Mouse (Mus musculus) neural tube, embryonic 14.5 days (tissue): ENCODE results near the gene Slc7a15. TPM values are rescaled to one million over a fixed set of nuclear protein-coding genes. Genes with fewer than 3 reads are reported as not detected.

ENCODE experiments used
- ATAC-seq: fragments of 200-750 bp; cut with Nextera tagmentation; 2 replicates; pipeline ENCODE4 v1.8.0; 2017; ENCODE audit warnings: low read depth, mild to moderate bottlenecking, moderate TSS enrichment, moderate library complexity
- H3K27ac ChIP-seq: fragments of 300-500 bp; sonication (generic); 2 replicates; pipeline ENCODE4 v1.5.1; 2014; ENCODE audit warnings: low read depth, mild to moderate bottlenecking, control low read depth, low read length, moderate library complexity, mixed read lengths
- H3K27me3 ChIP-seq: fragments of 300-500 bp; sonication (generic); 2 replicates; pipeline ENCODE4 v1.6.1; 2014; ENCODE audit warnings: low read length; ENCODE audit not compliant: control insufficient read depth, insufficient read depth
- H3K36me3 ChIP-seq: fragments of 300-500 bp; sonication (generic); 2 replicates; pipeline ENCODE4 v1.6.1; 2014; ENCODE audit warnings: low read length, mixed read lengths; ENCODE audit not compliant: control insufficient read depth, insufficient read depth
- H3K4me1 ChIP-seq: fragments of 300-500 bp; sonication (generic); 2 replicates; pipeline ENCODE4 v1.6.1; 2014; ENCODE audit warnings: low read length; ENCODE audit not compliant: control insufficient read depth, insufficient read depth
- H3K4me2 ChIP-seq: fragments of 300-500 bp; sonication (generic); 2 replicates; pipeline ENCODE4 v1.6.1; 2014; ENCODE audit warnings: mild to moderate bottlenecking, low read depth, low read length, control low read depth
- H3K4me3 ChIP-seq: fragments of 300-500 bp; sonication (generic); 2 replicates; pipeline ENCODE4 v1.5.1; 2014; ENCODE audit warnings: low read depth, low read length, control low read depth, mixed read lengths
- H3K9ac ChIP-seq: fragments of 300-500 bp; sonication (generic); replicated peaks from 2 replicates; pipeline ENCODE4 v1.6.1; 2014; ENCODE audit warnings: low read depth, mild to moderate bottlenecking, control low read depth, low read length, mixed read lengths
- H3K9me3 ChIP-seq: fragments of 300-500 bp; sonication (generic); 2 replicates; pipeline ENCODE4 v1.6.1; 2016; ENCODE audit warnings: low read length; ENCODE audit not compliant: control insufficient read depth
- WGBS: fragments of 180-500 bp; shearing (Covaris S2); extraction: QIAGEN DNeasy Blood & Tissue Kit; methylation state at CpG from one replicate; pipeline ENCODE4 v1.1.7; 2014; 5-methylcytosine and 5-hydroxymethylcytosine counted together
- polyA plus RNA-seq: library from polyadenylated mRNA; unstranded; fragments of >200 nt; fragmentation: Nextera tagmentation; extraction: Ambion mirVana; gene quantifications from 2 replicates; pipeline ENCODE4 v1.2.1, GENCODE M21; 2014

Slc7a15 gene
- polyA plus RNA-seq, 1 experiment from 2014 or later, result not detected

- H3K4me3 ChIP-seq, result peak overlapping the region; percentile 76
- H3K9ac ChIP-seq, result peak overlapping the region; percentile 93
- WGBS, result 4% methylated on average over 8 of the region's 8 CpGs
- peak overlapping the region; percentile 92 for H3K4me2 ChIP-seq
- no peak for ATAC-seq
- no peaks in the 10 kb centered on the region for H3K36me3 ChIP-seq
- no peaks in the 10 kb centered on the region for H3K27me3 ChIP-seq
- H3K27ac ChIP-seq, result peak overlapping the region; percentile 99
- H3K9me3 ChIP-seq, result no peaks in the 10 kb centered on the region
- H3K4me1 ChIP-seq, result peaks cover 29% of the 10 kb centered on the region; the same call in 1 of the 2 replicates
Observed at GRCm38 (mm10) chr12:8498148-8498571, 100.7 kb downstream of the Slc7a15 start.

- Histone ChIP-seq H3K27me3 (no peaks in the 10 kb centered on the region), H3K36me3 (no peaks in the 10 kb centered on the region), H3K4me1 (peaks cover 29% of the 10 kb centered on the region; the same call in 1 of the 2 replicates), H3K4me3 (peak overlapping the region; percentile 76), H3K9me3 (no peaks in the 10 kb centered on the region), H3K4me2 (peak overlapping the region; percentile 92), H3K9ac (peak overlapping the region; percentile 17; the same call in 1 of the 2 replicates), H3K27ac (no peak overlapping the region)
- WGBS, result 23% methylated on average over 2 of the region's 2 CpGs
- ATAC-seq, result no peak
Observed at GRCm38 (mm10) chr12:8497314-8497706, 101.6 kb downstream of the Slc7a15 start.

GRCm38 (mm10) chr12:8496679-8497313 lies 102.1 kb downstream of the Slc7a15 start:
- Histone ChIP-seq H3K4me1 (peaks cover 29% of the 10 kb centered on the region; the same call in 1 of the 2 replicates), H3K9me3 (no peaks in the 10 kb centered on the region), H3K9ac (peak overlapping the region; percentile 17; the same call in 1 of the 2 replicates), H3K4me2 (peak overlapping the region; percentile 92), H3K27me3 (no peaks in the 10 kb centered on the region), H3K27ac (no peak overlapping the region), H3K4me3 (peak overlapping the region; percentile 76), H3K36me3 (no peaks in the 10 kb centered on the region)
- no peak for ATAC-seq
- 37% methylated on average over 2 of the region's 2 CpGs for WGBS

GRCm38 (mm10) chr12:8495881-8496678 lies 102.8 kb downstream of the Slc7a15 start:
- WGBS, result 33% methylated on average over 15 of the region's 15 CpGs
- peak overlapping the region; percentile 17; the same call in 1 of the 2 replicates for H3K9ac ChIP-seq

GRCm38 (mm10) chr12:8494675-8495074 lies 104.2 kb downstream of the Slc7a15 start:
- no peak overlapping the region for H3K9ac ChIP-seq
- 85% methylated on average over 3 of the region's 3 CpGs for WGBS
- H3K27me3 ChIP-seq, result no peaks in the 10 kb centered on the region
- H3K4me1 ChIP-seq, result peaks cover 18% of the 10 kb centered on the region; the same call in 1 of the 2 replicates
- no peak overlapping the region for H3K4me2 ChIP-seq
- no peak overlapping the region for H3K4me3 ChIP-seq
- no peaks in the 10 kb centered on the region for H3K9me3 ChIP-seq
- no peak overlapping the region for H3K27ac ChIP-seq
- ATAC-seq, result no peak
- no peaks in the 10 kb centered on the region for H3K36me3 ChIP-seq

More at GRCm38 (mm10) chr12:8495881-8496678, 102.8 kb downstream of the Slc7a15 start:
- H3K9me3 ChIP-seq, result no peaks in the 10 kb centered on the region
- no peak for ATAC-seq
- H3K27me3 ChIP-seq, result no peaks in the 10 kb centered on the region
- peak overlapping the region; percentile 76; the same call in 1 of the 2 replicates for H3K4me3 ChIP-seq
- peak overlapping the region; percentile 92 for H3K4me2 ChIP-seq
- H3K4me1 ChIP-seq, result peaks cover 26% of the 10 kb centered on the region; the same call in 1 of the 2 replicates
- H3K27ac ChIP-seq, result no peak overlapping the region
- H3K36me3 ChIP-seq, result no peaks in the 10 kb centered on the region

GRCm38 (mm10) chr12:8493386-8493785 lies 105.5 kb downstream of the Slc7a15 start:
- Histone ChIP-seq H3K9me3 (no peaks in the 10 kb centered on the region), H3K9ac (no peak overlapping the region), H3K4me3 (no peak overlapping the region), H3K4me1 (peaks cover 18% of the 10 kb centered on the region; the same call in 1 of the 2 replicates), H3K36me3 (no peaks in the 10 kb centered on the region), H3K4me2 (no peak overlapping the region), H3K27me3 (no peaks in the 10 kb centered on the region), H3K27ac (no peak overlapping the region)
- ATAC-seq, result no peak
- WGBS, result 51% methylated on average over 3 of the region's 3 CpGs

GRCm38 (mm10) chr12:8489098-8489497 lies 109.8 kb downstream of the Slc7a15 start:
- Histone ChIP-seq H3K4me2 (no peak overlapping the region), H3K9me3 (no peaks in the 10 kb centered on the region), H3K9ac (no peak overlapping the region), H3K27ac (no peak overlapping the region), H3K27me3 (no peaks in the 10 kb centered on the region), H3K4me1 (no peaks in the 10 kb centered on the region), H3K36me3 (no peaks in the 10 kb centered on the region), H3K4me3 (no peak overlapping the region)
- WGBS, result 48% methylated on average over 4 of the region's 4 CpGs
- ATAC-seq, result no peak

GRCm38 (mm10) chr12:8488652-8488980 lies 110.2 kb downstream of the Slc7a15 start:
- H3K4me2 ChIP-seq, result no peak overlapping the region
- no peaks in the 10 kb centered on the region for H3K4me1 ChIP-seq
- H3K36me3 ChIP-seq, result no peaks in the 10 kb centered on the region
- H3K9me3 ChIP-seq, result no peaks in the 10 kb centered on the region
- no peak overlapping the region for H3K9ac ChIP-seq
- no peaks in the 10 kb centered on the region for H3K27me3 ChIP-seq
- WGBS, result 88% methylated on average over 4 of the region's 4 CpGs
- H3K27ac ChIP-seq, result no peak overlapping the region
- H3K4me3 ChIP-seq, result no peak overlapping the region
- ATAC-seq, result no peak
